Mouse (Mus musculus) limb, embryonic 15.5 days (tissue): Measurements from ENCODE around the gene Myom1. TPM values are rescaled to one million over a fixed set of nuclear protein-coding genes. Genes with fewer than 3 reads are reported as not detected.

Experiments used
- ATAC-seq: fragments of 200-750 bp; cut with Nextera tagmentation; 2 replicates; pipeline ENCODE4 v1.8.0; 2017; ENCODE audit warnings: low read depth, moderate TSS enrichment; ENCODE audit not compliant: insufficient number of reproducible peaks, low FRiP score, low TSS enrichment
- H3K27ac ChIP-seq: fragments of 300-500 bp; sonication (generic); 2 replicates; pipeline ENCODE4 v1.5.1; 2015; ENCODE audit warnings: moderate library complexity, mild to moderate bottlenecking, inconsistent platforms
- H3K27me3 ChIP-seq: fragments of 300-500 bp; sonication (generic); 2 replicates; pipeline ENCODE4 v1.6.1; 2015; ENCODE audit warnings: inconsistent platforms
- H3K36me3 ChIP-seq: fragments of 300-500 bp; sonication (generic); 2 replicates; pipeline ENCODE4 v1.6.1; 2015; ENCODE audit warnings: inconsistent platforms
- H3K4me1 ChIP-seq: fragments of 300-500 bp; sonication (generic); 2 replicates; pipeline ENCODE4 v1.6.1; 2015; ENCODE audit warnings: inconsistent platforms
- H3K4me2 ChIP-seq: fragments of 300-500 bp; sonication (generic); 2 replicates; pipeline ENCODE4 v1.6.1; 2015; ENCODE audit warnings: mild to moderate bottlenecking, inconsistent platforms
- H3K4me3 ChIP-seq: fragments of 300-500 bp; sonication (generic); 2 replicates; pipeline ENCODE4 v1.5.1; 2015; ENCODE audit warnings: mild to moderate bottlenecking, inconsistent platforms
- H3K9ac ChIP-seq: fragments of 300-500 bp; sonication (generic); 2 replicates; pipeline ENCODE4 v1.6.1; 2015; ENCODE audit warnings: inconsistent platforms
- H3K9me3 ChIP-seq: fragments of 300-500 bp; sonication (generic); 2 replicates; pipeline ENCODE4 v1.6.1; 2016; ENCODE audit warnings: inconsistent platforms
- WGBS: fragments of 180-500 bp; shearing (Covaris S2); methylation state at CpG from one replicate; pipeline ENCODE4 v1.1.7; 2015; 5-methylcytosine and 5-hydroxymethylcytosine counted together
- polyA plus RNA-seq: library from polyadenylated mRNA; unstranded; fragments of >200 nt; fragmentation: Nextera tagmentation; extraction: Ambion mirVana; gene quantifications from 2 replicates; pipeline ENCODE4 v1.2.1, GENCODE M21; 2015

Myom1 gene
- polyA plus RNA-seq, 1 experiment from 2014 or later = 18.3 TPM

- no peaks in the 10 kb centered on the region for H3K9me3 ChIP-seq
- H3K4me3 ChIP-seq = no peak overlapping the region
- H3K27me3 ChIP-seq = no peaks in the 10 kb centered on the region
- H3K4me1 ChIP-seq = peaks cover 27% of the 10 kb centered on the region
- H3K36me3 ChIP-seq = peaks cover 36% of the 10 kb centered on the region
- no peak overlapping the region for H3K27ac ChIP-seq
- no peak overlapping the region for H3K9ac ChIP-seq
- ATAC-seq = no peak
- 73% methylated on average over 15 of the region's 15 CpGs for WGBS
- H3K4me2 ChIP-seq = no peak overlapping the region
These were observed 16.7 kb upstream of the Myom1 start for GRCm38 (mm10) chr17:70985501-70986354.

GRCm38 (mm10) chr17:70986355-70986740 is 16.1 kb upstream of the Myom1 start:
- no peak overlapping the region for H3K4me3 ChIP-seq
- no peak overlapping the region for H3K4me2 ChIP-seq
- H3K9me3 ChIP-seq = no peaks in the 10 kb centered on the region
- H3K27me3 ChIP-seq = no peaks in the 10 kb centered on the region
- peaks cover 32% of the 10 kb centered on the region for H3K4me1 ChIP-seq
- H3K27ac ChIP-seq = no peak overlapping the region
- ATAC-seq = no peak
- H3K9ac ChIP-seq = no peak overlapping the region
- H3K36me3 ChIP-seq = peaks cover 30% of the 10 kb centered on the region
- WGBS = 80% methylated on average over 6 of the region's 6 CpGs

- Histone ChIP-seq H3K9ac (no peak overlapping the region), H3K9me3 (no peaks in the 10 kb centered on the region), H3K4me3 (no peak overlapping the region), H3K4me2 (no peak overlapping the region), H3K27me3 (no peaks in the 10 kb centered on the region), H3K27ac (no peak overlapping the region), H3K36me3 (peaks cover 27% of the 10 kb centered on the region), H3K4me1 (peaks cover 38% of the 10 kb centered on the region)
- no peak for ATAC-seq
- WGBS = 84% methylated on average over 15 of the region's 15 CpGs
These were observed 15.4 kb upstream of the Myom1 start for GRCm38 (mm10) chr17:70986831-70987660.

GRCm38 (mm10) chr17:70988337-70988767 is 14.1 kb upstream of the Myom1 start:
- Histone ChIP-seq H3K9ac (no peak overlapping the region), H3K27me3 (no peaks in the 10 kb centered on the region), H3K4me1 (peaks cover 45% of the 10 kb centered on the region), H3K36me3 (peaks cover 24% of the 10 kb centered on the region; the same call in 1 of the 2 replicates), H3K4me2 (no peak overlapping the region), H3K9me3 (no peaks in the 10 kb centered on the region), H3K4me3 (no peak overlapping the region), H3K27ac (no peak overlapping the region)
- WGBS = 83% methylated on average over 12 of the region's 12 CpGs
- ATAC-seq = no peak

- H3K36me3 ChIP-seq = peaks cover 30% of the 10 kb centered on the region; the same call in 1 of the 2 replicates
- no peak for ATAC-seq
- peak overlapping the region; percentile 96; the same call in 1 of the 2 replicates for H3K27ac ChIP-seq
- no peaks in the 10 kb centered on the region for H3K27me3 ChIP-seq
- no peak overlapping the region for H3K9ac ChIP-seq
- peaks cover 49% of the 10 kb centered on the region for H3K4me1 ChIP-seq
- H3K4me2 ChIP-seq = peak overlapping the region; percentile 69
- peak overlapping the region; percentile 89 for H3K4me3 ChIP-seq
- WGBS = 54% methylated on average over 8 of the region's 8 CpGs
- no peaks in the 10 kb centered on the region for H3K9me3 ChIP-seq
These were observed 13.0 kb upstream of the Myom1 start for GRCm38 (mm10) chr17:70989430-70989829.

- H3K27ac ChIP-seq = peak overlapping the region; percentile 96
- peak overlapping the region; percentile 69 for H3K4me2 ChIP-seq
- peak; percentile 38 for ATAC-seq
- no peaks in the 10 kb centered on the region for H3K27me3 ChIP-seq
- peak overlapping the region; percentile 89 for H3K4me3 ChIP-seq
- H3K36me3 ChIP-seq = peaks cover 35% of the 10 kb centered on the region; the same call in 1 of the 2 replicates
- no peaks in the 10 kb centered on the region for H3K9me3 ChIP-seq
- H3K9ac ChIP-seq = peak overlapping the region; percentile 75
- 2% methylated on average over 24 of the region's 24 CpGs for WGBS
- H3K4me1 ChIP-seq = peaks cover 49% of the 10 kb centered on the region
These were observed 12.4 kb upstream of the Myom1 start for GRCm38 (mm10) chr17:70989991-70990390.

GRCm38 (mm10) chr17:70990403-70991303 is 11.8 kb upstream of the Myom1 start:
- under 1% methylated on average over 70 of the region's 70 CpGs for WGBS
- Histone ChIP-seq H3K36me3 (peaks cover 34% of the 10 kb centered on the region), H3K27me3 (no peaks in the 10 kb centered on the region), H3K27ac (peak overlapping the region; percentile 96), H3K4me3 (peak overlapping the region; percentile 89), H3K4me2 (peak overlapping the region; percentile 69), H3K9me3 (no peaks in the 10 kb centered on the region), H3K9ac (peak overlapping the region; percentile 75), H3K4me1 (peaks cover 49% of the 10 kb centered on the region)
- peak; percentile 78 for ATAC-seq

- Histone ChIP-seq H3K9ac (no peak overlapping the region), H3K4me2 (no peak overlapping the region), H3K9me3 (no peaks in the 10 kb centered on the region), H3K4me1 (peaks cover 49% of the 10 kb centered on the region), H3K36me3 (peaks cover 34% of the 10 kb centered on the region), H3K4me3 (no peak overlapping the region), H3K27ac (peak overlapping the region; percentile 96), H3K27me3 (no peaks in the 10 kb centered on the region)
- WGBS = 80% methylated on average over 16 of the region's 16 CpGs
- no peak for ATAC-seq
These were observed 10.5 kb upstream of the Myom1 start for GRCm38 (mm10) chr17:70991706-70992625.

GRCm38 (mm10) chr17:70992662-70993061 is 9.8 kb upstream of the Myom1 start:
- H3K9me3 ChIP-seq = no peaks in the 10 kb centered on the region
- H3K27me3 ChIP-seq = no peaks in the 10 kb centered on the region
- H3K36me3 ChIP-seq = peaks cover 34% of the 10 kb centered on the region
- WGBS = 69% methylated on average over 9 of the region's 9 CpGs
- H3K9ac ChIP-seq = no peak overlapping the region
- ATAC-seq = no peak
- no peak overlapping the region for H3K4me2 ChIP-seq
- H3K27ac ChIP-seq = peak overlapping the region; percentile 44
- no peak overlapping the region for H3K4me3 ChIP-seq
- H3K4me1 ChIP-seq = peaks cover 47% of the 10 kb centered on the region

- H3K27ac ChIP-seq = peak overlapping the region; percentile 57; the same call in 1 of the 2 replicates
- no peak overlapping the region for H3K9ac ChIP-seq
- peaks cover 43% of the 10 kb centered on the region for H3K4me1 ChIP-seq
- 28% methylated on average over 3 of the region's 3 CpGs for WGBS
- H3K4me3 ChIP-seq = no peak overlapping the region
- H3K9me3 ChIP-seq = no peaks in the 10 kb centered on the region
- no peak overlapping the region for H3K4me2 ChIP-seq
- H3K27me3 ChIP-seq = no peaks in the 10 kb centered on the region
- H3K36me3 ChIP-seq = peaks cover 31% of the 10 kb centered on the region
- 0 out of 2 replicates have a peak, but pooled peaks have one; percentile 50 for ATAC-seq
These were observed 9.0 kb upstream of the Myom1 start for GRCm38 (mm10) chr17:70993385-70993807.
